Mouse (Mus musculus) kidney, embryonic 16.5 days (tissue): ENCODE data around the gene 4931409K22Rik. TPM values are rescaled to one million over a fixed set of nuclear protein-coding genes. Genes with fewer than 3 reads are reported as not detected.
A peak's percentile ranks its signal among the peaks of the same experiment; 100 is the strongest.

Experiments
- microRNA counts: library from miRNA; unstranded; fragments of <30 nt; microRNA quantifications from one replicate; lab custom pipeline; 2016
- microRNA-seq: library from miRNA; unstranded; fragments of <30 nt; microRNA quantifications from one replicate; pipeline ENCODE4, GENCODE M21; 2016
- polyA plus RNA-seq: library from polyadenylated mRNA; unstranded; fragments of >200 nt; fragmentation: Nextera tagmentation; extraction: Ambion mirVana; gene quantifications from 2 replicates; pipeline ENCODE4 v1.2.1, GENCODE M21; 2015

Gene 4931409K22Rik
- polyA plus RNA-seq, 1 experiment from 2014 or later = 0.16 TPM

MicroRNA genes within 50 kb of the gene (microRNA counts, 519-probe panel; counts per million panel counts)
- 2,039 counts per million, percentile 53 among the panel's probes with 10 or more counts for microRNA mmu-miR-671-3p (lab: Ali Mortazavi, UCI)
- 104 counts per million, percentile 35 among the panel's probes with 10 or more counts for microRNA mmu-miR-671-5p (lab: Ali Mortazavi, UCI)

Small RNA genes within 50 kb of the gene (microRNA-seq; reads per million reads assigned to microRNA genes)
- 416 reads per million, percentile 73 among the genes with 10 or more reads in this experiment for gene Mir671

Other genes with a start within 250 kb of the 4931409K22Rik start
- gene Kcnh2, start 205.2 kb downstream of the 4931409K22Rik start, polyA plus RNA-seq = 5.9 and 6.5 TPM in 2 replicates
- 19.7 and 20.3 TPM in 2 replicates for gene Nos3, start 192.0 kb downstream of the 4931409K22Rik start, polyA plus RNA-seq
- gene Atg9b, start 164.7 kb downstream of the 4931409K22Rik start, polyA plus RNA-seq = 1.0 and 1.7 TPM in 2 replicates
- 76.1 and 80.3 TPM in 2 replicates for gene Abcb8, start 163.1 kb downstream of the 4931409K22Rik start, polyA plus RNA-seq
- 0.40 and 0.55 TPM in 2 replicates for gene Asic3, start 143.4 kb downstream of the 4931409K22Rik start, polyA plus RNA-seq
- gene Cdk5, start 133.3 kb downstream of the 4931409K22Rik start, polyA plus RNA-seq = 51.1 and 51.5 TPM in 2 replicates
- 52.5 and 53.8 TPM in 2 replicates for gene Slc4a2, start 133.0 kb downstream of the 4931409K22Rik start, polyA plus RNA-seq
- 143 and 147 TPM in 2 replicates for gene Fastk, start 111.5 kb downstream of the 4931409K22Rik start, polyA plus RNA-seq
- 29.4 and 32.8 TPM in 2 replicates for gene Tmub1, start 109.0 kb downstream of the 4931409K22Rik start, polyA plus RNA-seq
- gene Agap3, start 104.6 kb downstream of the 4931409K22Rik start, polyA plus RNA-seq = 15.0 and 21.0 TPM in 2 replicates
- 0.08 TPM in 1 of 2 replicates, not detected in the other for gene Gbx1, start 29.6 kb downstream of the 4931409K22Rik start, polyA plus RNA-seq
- gene Asb10, start 15.8 kb downstream of the 4931409K22Rik start, polyA plus RNA-seq = 0.42 and 0.71 TPM in 2 replicates
- 118 TPM in 2 replicates for gene Abcf2, start 20.7 kb upstream of the 4931409K22Rik start, polyA plus RNA-seq
- gene Chpf2, start 29.9 kb upstream of the 4931409K22Rik start, polyA plus RNA-seq = 27.1 and 28.3 TPM in 2 replicates
- gene Smarcd3, start 67.6 kb upstream of the 4931409K22Rik start, polyA plus RNA-seq = 24.5 and 25.0 TPM in 2 replicates
- gene Nub1, start 128.7 kb upstream of the 4931409K22Rik start, polyA plus RNA-seq = 39.9 and 43.3 TPM in 2 replicates
- 35.4 and 35.9 TPM in 2 replicates for gene Wdr86, start 173.9 kb upstream of the 4931409K22Rik start, polyA plus RNA-seq
- 1.5 and 3.9 TPM in 2 replicates for gene Crygn, start 201.2 kb upstream of the 4931409K22Rik start, polyA plus RNA-seq